Mouse (Mus musculus): ENCODE data around the gene Fez1. TPM values are rescaled to one million over a fixed set of nuclear protein-coding genes. Genes with fewer than 3 reads are reported as not detected.

Fez1 gene
- polyA plus RNA-seq, 1 experiment = not detected

DNA sequence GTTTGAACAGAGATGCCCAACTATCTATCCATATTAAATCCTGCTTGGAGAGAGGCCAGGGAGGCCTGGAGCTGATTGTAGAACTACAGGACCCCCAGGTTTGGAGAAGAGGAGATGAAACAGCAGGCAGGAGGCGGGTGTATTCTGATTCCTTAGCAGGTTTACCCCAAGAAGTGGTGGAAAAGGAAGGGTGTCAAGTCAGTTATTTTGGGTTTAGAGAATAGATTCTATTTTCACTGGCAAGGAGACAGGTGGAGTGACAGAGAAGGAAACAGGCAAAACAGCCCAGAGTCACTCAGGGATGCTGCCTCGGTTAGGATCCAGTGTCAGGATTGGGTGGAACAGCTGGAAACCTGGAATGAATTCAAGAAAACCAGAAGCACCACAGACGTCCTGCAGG lies 61.9 kb downstream of the Fez1 start:
- no peak for TF ChIP-seq CTCF (IDR thresholded peaks at IDR 0.05; ENCODE audit: low read depth, low read length)
- no peak for TF ChIP-seq POLR2A (IDR thresholded peaks at IDR 0.05; ENCODE audit: borderline replicate concordance, low read depth, low read length)
- Histone ChIP-seq H3K4me3 (ENCODE audit: insufficient read depth, low read length) (no peak overlapping the region), H3K4me1 (ENCODE audit: control insufficient read depth, insufficient read depth, low read length) (no peaks in the 10 kb centered on the region), H3K27ac (ENCODE audit: insufficient read depth, low read depth, low read length) (no peak overlapping the region)

DNA sequence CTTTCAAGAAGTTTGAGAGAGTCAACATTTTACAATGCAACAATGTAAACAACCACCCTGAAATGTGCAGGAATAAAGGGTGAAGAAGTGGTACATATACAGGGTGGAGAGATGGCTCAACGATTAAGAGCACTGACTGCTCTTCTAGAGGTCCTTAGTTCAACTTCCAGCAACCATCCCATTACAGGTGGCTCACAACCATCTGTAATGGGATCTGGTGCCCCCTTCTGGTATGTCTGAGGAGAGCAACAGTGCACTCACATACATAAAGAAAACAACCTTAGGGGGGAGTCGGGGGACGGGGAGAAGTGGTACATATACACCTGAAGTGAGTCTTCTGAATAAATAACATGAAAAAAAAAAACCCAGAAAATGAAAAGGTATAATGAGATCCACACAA lies 63.6 kb downstream of the Fez1 start:
- Histone ChIP-seq H3K4me3 (ENCODE audit: insufficient read depth, low read length) (no peak overlapping the region), H3K4me1 (ENCODE audit: control insufficient read depth, insufficient read depth, low read length) (no peaks in the 10 kb centered on the region), H3K27ac (ENCODE audit: insufficient read depth, low read depth, low read length) (no peak overlapping the region)
- TF ChIP-seq CTCF (IDR thresholded peaks at IDR 0.05; ENCODE audit: low read depth, low read length) (no peak), POLR2A (IDR thresholded peaks at IDR 0.05; ENCODE audit: borderline replicate concordance, low read depth, low read length) (no peak)

DNA sequence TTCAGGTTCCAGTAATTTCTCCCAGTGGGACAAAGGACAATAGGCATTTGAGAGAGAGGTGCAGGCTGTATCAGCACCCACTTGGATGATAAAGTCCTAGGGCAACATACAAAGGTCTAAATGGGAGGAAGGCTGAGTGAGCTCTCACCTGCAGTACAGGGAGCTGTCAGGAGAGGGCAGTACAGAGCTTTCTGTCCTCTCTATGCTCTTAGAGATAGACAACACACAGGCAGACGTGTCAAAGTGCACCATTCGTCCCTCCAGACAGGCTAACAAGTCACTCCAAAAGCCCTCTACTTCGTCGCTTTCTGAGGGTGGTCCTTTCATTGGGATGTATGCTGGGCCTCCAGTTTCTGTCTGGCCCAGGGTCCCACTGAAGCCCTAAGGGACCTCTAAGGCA lies 68.9 kb downstream of the Fez1 start:
- Histone ChIP-seq H3K27ac (ENCODE audit: insufficient read depth, low read depth, low read length) (no peak overlapping the region), H3K4me1 (ENCODE audit: control insufficient read depth, insufficient read depth, low read length) (no peaks in the 10 kb centered on the region), H3K4me3 (ENCODE audit: insufficient read depth, low read length) (no peak overlapping the region)
- no peak for TF ChIP-seq CTCF (IDR thresholded peaks at IDR 0.05; ENCODE audit: low read depth, low read length)
- TF ChIP-seq POLR2A (IDR thresholded peaks at IDR 0.05; ENCODE audit: borderline replicate concordance, low read depth, low read length) = no peak

DNA sequence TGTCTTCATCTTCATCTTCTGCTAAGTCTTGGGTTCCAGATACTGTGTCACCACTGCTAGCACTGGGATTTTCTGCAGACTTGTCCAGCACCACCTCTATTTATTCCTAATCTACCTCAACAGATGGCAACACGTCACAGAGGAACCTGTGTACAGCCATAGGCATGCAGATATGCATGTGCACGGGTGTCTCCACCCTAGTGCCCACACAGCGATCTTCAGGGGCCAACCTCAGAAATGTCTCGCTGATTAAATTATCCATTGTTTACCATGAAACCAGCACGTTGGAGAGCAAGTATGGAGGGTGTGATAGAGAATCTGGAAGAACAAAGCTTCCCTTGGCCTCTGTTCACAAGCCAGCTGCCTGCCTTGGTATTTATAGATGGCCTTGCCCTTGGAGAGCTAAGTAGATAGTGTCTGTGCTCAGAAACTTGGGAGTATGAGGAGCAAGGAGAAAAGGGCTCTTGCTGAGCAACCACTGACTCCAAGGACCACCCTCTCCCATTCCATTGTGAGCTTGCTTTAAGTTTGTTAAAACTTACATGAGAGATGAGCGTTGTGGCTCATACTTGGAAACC lies 71.8 kb downstream of the Fez1 start:
- H3K27ac ChIP-seq (ENCODE audit: insufficient read depth, low read depth, low read length) = no peak overlapping the region
- TF ChIP-seq CTCF (IDR thresholded peaks at IDR 0.05; ENCODE audit: low read depth, low read length) = no peak
- no peak for TF ChIP-seq POLR2A (IDR thresholded peaks at IDR 0.05; ENCODE audit: borderline replicate concordance, low read depth, low read length)
- H3K4me1 ChIP-seq (ENCODE audit: control insufficient read depth, insufficient read depth, low read length) = no peaks in the 10 kb centered on the region
- no peak overlapping the region for H3K4me3 ChIP-seq (ENCODE audit: insufficient read depth, low read length)

DNA sequence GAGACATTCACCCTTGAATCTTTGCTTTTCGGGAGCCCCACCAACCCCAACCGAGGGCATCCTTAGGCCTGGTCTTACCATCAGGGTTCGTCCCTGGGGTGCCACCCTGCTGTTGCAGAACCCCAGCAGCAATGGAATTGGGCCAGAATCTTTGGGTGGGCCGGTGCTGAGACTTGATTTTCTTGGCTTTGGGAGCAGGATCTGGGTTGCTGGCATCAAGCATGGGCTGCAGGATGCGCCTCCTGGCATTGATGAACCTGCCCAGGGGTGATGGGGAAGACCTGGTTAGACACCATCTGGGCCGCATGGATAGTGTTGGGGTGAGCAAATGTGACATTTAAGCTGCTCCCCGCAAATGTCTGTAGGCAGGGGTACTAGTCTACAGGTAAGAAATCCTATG lies 72.6 kb downstream of the Fez1 start:
- H3K4me3 ChIP-seq (ENCODE audit: insufficient read depth, low read length) = no peak overlapping the region
- TF ChIP-seq POLR2A (IDR thresholded peaks at IDR 0.05; ENCODE audit: borderline replicate concordance, low read depth, low read length) (no peak), CTCF (IDR thresholded peaks at IDR 0.05; ENCODE audit: low read depth, low read length) (no peak)
- H3K4me1 ChIP-seq (ENCODE audit: control insufficient read depth, insufficient read depth, low read length) = no peaks in the 10 kb centered on the region
- no peak overlapping the region for H3K27ac ChIP-seq (ENCODE audit: insufficient read depth, low read depth, low read length)

DNA sequence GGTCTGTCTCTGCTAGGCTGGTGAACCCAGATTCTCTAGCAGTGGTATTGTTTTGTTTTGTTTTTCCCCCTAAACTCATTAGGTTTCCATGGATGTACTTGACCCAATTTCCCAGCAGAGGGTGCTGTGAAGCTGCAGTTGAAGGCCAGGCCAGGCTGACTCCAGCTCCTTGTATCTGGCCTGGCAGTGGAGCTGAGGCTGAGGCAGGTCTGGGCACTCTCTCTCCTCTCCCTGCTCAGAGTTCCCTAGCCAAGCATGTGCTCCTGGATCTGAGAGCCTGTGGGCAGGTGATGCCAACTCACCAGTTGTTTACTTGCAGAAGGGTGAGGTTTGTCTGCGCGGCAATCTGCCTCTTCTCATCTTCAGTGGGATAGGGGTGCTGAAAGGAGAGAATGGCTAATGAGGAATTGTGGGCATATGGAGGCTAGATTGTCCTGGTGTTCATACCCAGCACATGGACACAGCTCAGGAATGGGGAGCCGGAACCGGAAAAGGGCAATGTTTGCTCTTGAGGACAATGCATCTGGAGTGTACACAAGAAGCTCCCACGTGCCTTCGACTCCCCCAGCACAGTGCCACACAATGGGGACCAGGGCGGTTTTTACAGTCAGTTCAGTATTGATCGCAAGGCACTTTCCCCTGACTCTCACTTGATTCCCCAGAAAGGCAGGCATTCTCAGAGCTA lies 73.5 kb downstream of the Fez1 start:
- TF ChIP-seq CTCF (IDR thresholded peaks at IDR 0.05; ENCODE audit: low read depth, low read length) = no peak
- no peak for TF ChIP-seq POLR2A (IDR thresholded peaks at IDR 0.05; ENCODE audit: borderline replicate concordance, low read depth, low read length)
- Histone ChIP-seq H3K27ac (ENCODE audit: insufficient read depth, low read depth, low read length) (no peak overlapping the region), H3K4me1 (ENCODE audit: control insufficient read depth, insufficient read depth, low read length) (no peaks in the 10 kb centered on the region), H3K4me3 (ENCODE audit: insufficient read depth, low read length) (no peak overlapping the region)

DNA sequence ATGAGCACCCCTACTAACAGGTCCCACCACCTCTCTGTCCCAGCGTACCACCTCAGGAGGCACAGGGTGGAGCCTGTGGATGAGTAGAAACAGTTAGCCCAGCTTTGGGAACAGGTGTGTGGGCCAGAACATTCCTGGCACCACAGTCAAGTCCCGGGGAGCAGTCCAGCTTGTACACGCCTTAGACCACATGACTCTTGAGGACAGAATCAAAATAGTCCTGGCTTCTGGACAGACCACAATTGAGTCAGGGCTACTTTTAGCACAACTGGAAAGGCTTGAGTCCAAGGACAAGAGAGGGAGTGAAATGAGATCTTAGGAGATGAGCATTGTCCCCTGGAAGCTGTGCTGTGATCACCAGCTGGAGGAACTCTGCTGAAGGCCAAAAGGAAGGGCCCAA lies 76.9 kb downstream of the Fez1 start:
- Histone ChIP-seq H3K4me3 (ENCODE audit: insufficient read depth, low read length) (no peak overlapping the region), H3K27ac (ENCODE audit: insufficient read depth, low read depth, low read length) (no peak overlapping the region), H3K4me1 (ENCODE audit: control insufficient read depth, insufficient read depth, low read length) (no peaks in the 10 kb centered on the region)
- TF ChIP-seq CTCF (IDR thresholded peaks at IDR 0.05; ENCODE audit: low read depth, low read length) (no peak), POLR2A (IDR thresholded peaks at IDR 0.05; ENCODE audit: borderline replicate concordance, low read depth, low read length) (no peak)

DNA sequence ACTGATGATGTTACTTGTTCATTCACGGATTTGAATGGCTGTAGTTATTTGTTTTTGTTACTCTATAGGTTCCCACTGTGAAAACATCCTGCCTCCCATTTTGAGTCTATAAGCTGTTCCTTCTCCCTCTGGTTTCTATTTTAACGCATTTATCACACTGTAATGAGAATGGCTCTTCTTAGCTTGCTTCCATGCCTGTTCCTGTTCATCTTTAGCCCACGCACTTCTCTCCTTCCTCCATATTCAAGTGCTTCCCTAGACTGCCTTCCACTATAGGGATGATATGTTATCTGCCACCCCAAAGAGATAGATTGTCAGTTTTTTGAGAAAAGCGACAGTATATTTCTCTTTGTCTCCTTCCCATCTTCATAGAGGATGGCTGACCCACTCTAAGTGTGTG lies 78.8 kb downstream of the Fez1 start:
- no peak overlapping the region for H3K4me3 ChIP-seq (ENCODE audit: insufficient read depth, low read length)
- no peak overlapping the region for H3K27ac ChIP-seq (ENCODE audit: insufficient read depth, low read depth, low read length)
- no peak for TF ChIP-seq CTCF (IDR thresholded peaks at IDR 0.05; ENCODE audit: low read depth, low read length)
- TF ChIP-seq POLR2A (IDR thresholded peaks at IDR 0.05; ENCODE audit: borderline replicate concordance, low read depth, low read length) = no peak
- H3K4me1 ChIP-seq (ENCODE audit: control insufficient read depth, insufficient read depth, low read length) = no peaks in the 10 kb centered on the region

DNA sequence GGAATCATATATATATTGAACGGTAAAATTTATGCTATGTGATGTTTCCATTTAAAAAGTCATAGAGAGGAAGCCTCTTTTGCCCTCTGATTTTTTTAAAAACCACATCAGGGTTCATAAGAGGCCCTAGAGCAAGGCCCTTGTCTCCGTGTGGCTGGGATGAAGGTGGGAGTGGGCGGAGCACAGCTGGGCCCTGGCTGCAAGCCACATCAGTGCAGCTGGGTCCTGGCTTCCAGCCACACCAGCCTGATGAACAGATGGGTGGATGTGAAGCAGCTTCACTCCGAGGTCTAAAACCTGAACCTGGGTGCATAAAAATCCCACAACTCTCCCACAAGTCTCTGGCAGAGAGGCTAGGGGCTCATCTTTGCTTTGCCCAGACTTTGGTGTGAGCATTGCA lies 83.8 kb downstream of the Fez1 start:
- Histone ChIP-seq H3K27ac (ENCODE audit: insufficient read depth, low read depth, low read length) (no peak overlapping the region), H3K4me3 (ENCODE audit: insufficient read depth, low read length) (no peak overlapping the region), H3K4me1 (ENCODE audit: control insufficient read depth, insufficient read depth, low read length) (no peaks in the 10 kb centered on the region)
- no peak for TF ChIP-seq CTCF (IDR thresholded peaks at IDR 0.05; ENCODE audit: low read depth, low read length)

DNA sequence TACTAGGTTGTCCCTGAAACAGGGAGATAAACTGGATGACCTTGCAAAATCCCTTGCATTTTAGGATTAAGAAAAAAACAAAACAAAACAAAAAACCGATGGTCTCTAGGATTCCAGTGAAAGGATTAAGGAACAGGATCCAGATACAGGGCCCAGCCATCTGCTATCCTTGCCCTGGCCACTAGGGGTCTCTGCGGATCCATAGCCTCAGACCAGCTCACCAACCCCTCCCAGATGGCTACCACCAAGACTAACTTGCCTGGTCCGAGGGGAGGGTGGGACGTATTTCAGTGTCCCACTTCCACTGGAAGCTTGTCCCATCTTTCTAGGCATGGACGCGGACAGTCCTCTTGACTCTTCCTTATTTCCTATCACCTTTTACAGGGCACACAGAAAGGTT lies 94.7 kb downstream of the Fez1 start:
- Histone ChIP-seq H3K4me3 (ENCODE audit: insufficient read depth, low read length) (no peak overlapping the region), H3K27ac (ENCODE audit: insufficient read depth, low read depth, low read length) (no peak overlapping the region), H3K4me1 (ENCODE audit: control insufficient read depth, insufficient read depth, low read length) (no peaks in the 10 kb centered on the region)
- peak; percentile 83 for TF ChIP-seq CTCF (IDR thresholded peaks at IDR 0.05; ENCODE audit: low read depth, low read length)
- TF ChIP-seq POLR2A (IDR thresholded peaks at IDR 0.05; ENCODE audit: borderline replicate concordance, low read depth, low read length) = no peak
